Mouse (Mus musculus) granulocyte monocyte progenitor cell, adult 5-6 weeks (primary cell): Measurements from ENCODE around the gene Stxbp3. TPM values are rescaled to one million over a fixed set of nuclear protein-coding genes. Genes with fewer than 3 reads are reported as not detected.
"Not testable (repeated sequence)": the region's sequence is repeated elsewhere in the genome, so short reads cannot be mapped to it uniquely, and the experiment has no call there.

Experiments used
- ATAC-seq: replicated peaks from 2 replicates; pipeline ENCODE4 v1.8.0; 2016; ENCODE audit warnings: mild to moderate bottlenecking, moderate TSS enrichment, inconsistent platforms; ENCODE audit not compliant: poor library complexity, severe bottlenecking
- total RNA-seq, 2 experiments: library from RNA; stranded (forward) in 1 of 2; stranded (reverse) in 1 of 2; fragments of 200-712, 200-1000 nt in 1 of 2; fragments of >200 nt in 1 of 2; fragmentation: Nextera tagmentation in 1 of 2; gene quantifications; 2 replicates each; pipeline ENCODE4 v1.2.3; 2014 to 2017

The Stxbp3 gene
- total RNA-seq (2014; fragmentation: Nextera tagmentation) (23.5 and 28.7 TPM in 2 replicates), total RNA-seq (2017) (21.6 and 26.2 TPM in 2 replicates)

GRCm38 (mm10) chr3:108840000-108840715 is at the start of gene Stxbp3:
Gene Stxbp3 (minus strand): TSS chr3:108840526.
- ATAC-seq, result peak; percentile 98

- ATAC-seq, result no peak
Observed at GRCm38 (mm10) chr3:108889908-108890307, 49.6 kb upstream of the Stxbp3 start, which contains the start of gene Fndc7. Gene Fndc7 (minus strand): TSS chr3:108890008.

- ATAC-seq, result no peak
Observed at GRCm38 (mm10) chr3:108887618-108887975, 47.3 kb upstream of the Stxbp3 start.

- ATAC-seq, result no peak
Observed at GRCm38 (mm10) chr3:108886934-108887617, 46.8 kb upstream of the Stxbp3 start.

DNA sequence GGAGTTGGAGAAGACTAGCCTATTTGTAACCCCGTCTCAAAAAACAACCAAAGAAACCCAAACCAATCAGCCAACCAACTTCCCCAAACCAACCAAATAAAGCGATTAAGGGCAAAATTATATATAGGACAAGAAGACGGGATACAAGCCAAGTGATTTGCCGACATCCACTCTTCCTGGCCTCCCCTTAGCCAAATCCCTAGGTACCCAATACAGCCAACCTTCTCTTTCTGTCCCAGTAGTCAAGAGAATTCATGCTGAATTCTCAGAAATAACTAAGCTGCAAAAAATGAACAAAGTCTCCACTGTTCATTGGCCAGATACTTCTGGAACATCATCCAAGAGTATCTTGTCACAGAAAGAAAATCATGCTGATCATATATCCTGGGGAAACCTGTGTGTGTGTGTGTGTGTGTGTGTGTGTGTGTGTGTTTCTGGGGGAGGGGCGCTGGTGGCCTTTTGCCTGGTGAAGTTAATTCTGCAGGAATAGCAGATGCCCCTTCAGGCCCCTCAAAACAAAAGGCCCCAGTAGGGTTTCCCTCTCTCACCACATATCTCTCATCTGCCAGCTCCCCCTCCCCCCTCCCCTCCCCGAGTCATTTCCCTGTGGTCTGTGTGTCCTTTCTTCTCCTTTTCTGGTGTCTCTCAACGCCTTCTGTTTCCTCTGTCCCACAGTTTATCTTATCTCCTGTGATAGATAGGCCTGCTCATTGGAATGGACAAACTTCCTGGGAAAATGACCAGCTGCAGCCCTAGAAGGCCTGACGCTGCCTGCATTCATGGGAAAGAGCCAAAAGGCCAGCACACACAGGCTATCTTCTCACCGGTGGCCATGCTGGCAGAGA is 45.6 kb upstream of the Stxbp3 start:
- ATAC-seq, result peak; percentile 73

- peak; percentile 59 for ATAC-seq
Observed at GRCm38 (mm10) chr3:108884706-108885289, 44.5 kb upstream of the Stxbp3 start.

GRCm38 (mm10) chr3:108883067-108883466 is 42.7 kb upstream of the Stxbp3 start:
- no peak for ATAC-seq

- not testable (repeated sequence) for ATAC-seq
Observed at GRCm38 (mm10) chr3:108881873-108882272, 41.5 kb upstream of the Stxbp3 start.

DNA sequence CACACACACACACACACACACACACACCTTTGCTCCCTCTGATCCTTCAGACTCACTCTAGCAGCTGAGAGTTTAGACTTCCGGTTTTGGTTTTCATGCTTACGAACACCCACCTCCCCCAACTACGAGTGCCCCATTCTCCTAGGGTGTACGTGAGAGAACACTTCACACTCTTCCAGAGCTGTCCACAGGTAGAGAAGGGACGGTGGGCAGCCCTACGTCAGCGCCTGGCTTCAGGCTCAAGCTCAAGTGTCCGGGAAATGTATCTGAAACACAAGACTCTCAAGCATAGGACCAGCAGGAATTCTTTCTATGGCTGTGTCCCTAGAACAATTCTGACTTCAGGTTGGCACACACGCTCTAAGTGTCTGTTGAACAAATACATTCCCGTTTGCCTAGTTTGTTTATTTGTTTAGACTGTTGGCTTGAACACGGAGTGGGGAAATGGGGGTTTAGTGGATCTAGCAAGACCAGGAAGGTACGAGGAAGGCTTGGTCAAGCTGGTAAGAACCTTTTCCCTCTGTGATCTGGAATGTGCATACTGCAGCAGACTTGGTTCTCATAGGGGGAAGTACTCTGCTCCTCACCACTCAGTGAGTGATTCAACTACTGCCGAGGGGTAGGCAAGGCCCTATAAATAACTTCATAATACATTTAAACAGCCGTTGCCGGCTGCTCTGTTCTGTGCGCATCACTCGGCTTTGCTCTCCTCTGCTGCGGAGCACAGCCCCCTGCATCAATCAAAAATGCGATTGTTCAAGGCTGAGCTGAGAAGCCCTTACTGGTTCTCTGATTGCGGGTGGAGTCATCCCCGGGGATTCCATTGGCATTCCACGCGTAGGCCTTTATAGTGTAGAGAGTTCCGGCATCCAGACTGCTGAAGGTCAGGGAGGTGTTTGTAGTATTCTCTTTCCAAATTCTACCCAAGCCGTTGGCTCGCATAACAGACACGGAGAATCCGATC is 40.5 kb upstream of the Stxbp3 start:
- peak; percentile 47 for ATAC-seq

- ATAC-seq, result no peak
Observed at GRCm38 (mm10) chr3:108879836-108880435, 39.6 kb upstream of the Stxbp3 start.

DNA sequence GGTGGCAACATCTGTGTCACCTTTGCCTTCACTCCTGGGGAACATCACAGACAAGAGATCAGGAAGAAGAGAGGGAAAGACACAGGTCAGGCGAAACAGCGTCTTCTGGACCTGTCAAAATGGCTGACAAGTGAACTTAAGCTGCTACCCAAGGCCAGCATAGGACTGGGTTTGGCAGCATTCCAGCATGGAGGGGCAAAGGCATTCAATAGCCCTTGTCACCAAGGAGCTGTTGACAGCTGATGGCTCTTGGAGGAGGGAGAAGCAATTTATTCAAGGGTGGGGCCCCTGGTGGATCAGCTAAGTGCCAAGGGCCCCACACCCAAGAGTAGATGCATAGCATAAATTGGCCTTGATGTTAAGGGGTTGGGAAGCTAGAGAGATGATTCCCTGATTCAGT is 38.8 kb upstream of the Stxbp3 start:
- ATAC-seq, result no peak

- no peak for ATAC-seq
Observed at GRCm38 (mm10) chr3:108870631-108871030, 30.3 kb upstream of the Stxbp3 start.

- ATAC-seq, result no peak
Observed at GRCm38 (mm10) chr3:108867449-108867848, 27.1 kb upstream of the Stxbp3 start.

DNA sequence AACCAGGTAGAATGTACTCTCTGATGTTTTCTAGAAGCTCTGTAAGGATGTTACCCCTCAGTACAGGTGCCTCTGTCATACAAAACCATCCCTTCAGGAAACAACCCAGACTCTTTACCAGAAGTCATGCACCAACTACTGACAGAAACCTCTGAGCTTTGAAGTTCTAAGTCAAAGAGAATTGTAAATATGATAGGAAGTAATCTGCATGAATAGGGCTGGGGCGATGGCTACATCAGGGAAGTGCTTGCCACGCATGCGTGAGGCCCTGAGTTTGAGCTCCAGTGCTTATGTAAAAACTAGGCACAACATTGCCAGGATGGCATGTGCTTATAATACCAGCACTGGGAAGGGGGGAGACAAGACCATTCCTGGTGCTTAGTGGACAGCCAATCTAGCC is 25.4 kb upstream of the Stxbp3 start:
- no peak for ATAC-seq

DNA sequence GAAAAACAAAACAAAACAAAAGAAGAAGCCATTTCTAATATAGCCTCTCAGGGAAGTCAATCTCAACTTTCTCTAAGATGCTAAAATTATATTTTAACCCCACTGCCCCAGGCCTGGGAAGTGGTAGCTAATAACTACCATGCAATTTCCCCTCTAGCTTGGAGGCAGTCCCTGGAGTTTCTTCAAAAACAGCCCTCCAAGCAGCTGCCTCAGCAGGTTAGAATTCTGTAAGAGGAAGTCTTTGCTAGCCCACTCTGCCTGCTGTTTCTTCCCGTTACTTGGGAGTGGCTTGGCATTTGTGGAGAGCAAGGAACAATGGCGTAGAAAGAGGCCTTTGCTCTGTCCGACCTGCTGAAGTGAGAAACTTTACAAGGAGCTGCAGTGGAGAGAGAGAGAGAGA is 24.8 kb upstream of the Stxbp3 start:
- ATAC-seq, result peak; percentile 79

DNA sequence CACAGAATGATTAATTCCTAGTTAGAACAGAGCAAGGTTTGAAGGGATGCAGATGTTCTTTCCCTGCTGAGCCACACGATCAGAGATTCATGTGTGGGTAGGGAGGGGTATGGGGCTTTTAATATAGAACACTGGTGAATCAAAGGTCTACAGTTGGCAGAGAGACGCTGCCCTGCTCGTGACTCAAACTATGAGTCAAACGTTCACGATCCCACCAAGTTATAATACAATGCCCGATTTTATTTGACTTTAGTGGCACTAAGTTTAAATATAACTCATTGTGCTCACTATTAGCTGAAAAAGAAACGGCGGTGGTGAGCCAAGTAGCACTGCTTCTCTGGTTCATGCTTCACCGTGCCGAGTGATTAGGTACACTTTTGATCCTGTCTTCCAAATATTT is 22.8 kb upstream of the Stxbp3 start:
- no peak for ATAC-seq

DNA sequence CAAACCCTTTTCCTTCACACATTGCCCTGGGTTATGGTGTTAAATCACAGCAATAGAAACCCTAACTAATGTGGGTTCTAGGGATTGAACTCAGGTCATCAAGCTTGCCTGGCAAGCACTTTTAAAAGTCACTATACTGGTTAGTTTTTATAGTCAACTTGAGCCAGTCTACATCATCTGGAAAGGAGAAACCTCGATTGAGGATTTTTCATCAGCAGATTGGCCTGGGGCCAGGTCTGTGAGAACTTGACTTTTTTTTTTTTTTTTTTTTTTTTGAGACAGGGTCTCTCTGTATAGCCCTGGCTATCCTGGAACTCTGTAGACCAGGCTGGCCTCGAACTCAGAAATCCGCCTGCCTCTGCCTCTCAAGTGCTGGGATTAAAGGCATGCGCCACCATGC is 22.0 kb upstream of the Stxbp3 start:
- ATAC-seq, result not testable (repeated sequence)

DNA sequence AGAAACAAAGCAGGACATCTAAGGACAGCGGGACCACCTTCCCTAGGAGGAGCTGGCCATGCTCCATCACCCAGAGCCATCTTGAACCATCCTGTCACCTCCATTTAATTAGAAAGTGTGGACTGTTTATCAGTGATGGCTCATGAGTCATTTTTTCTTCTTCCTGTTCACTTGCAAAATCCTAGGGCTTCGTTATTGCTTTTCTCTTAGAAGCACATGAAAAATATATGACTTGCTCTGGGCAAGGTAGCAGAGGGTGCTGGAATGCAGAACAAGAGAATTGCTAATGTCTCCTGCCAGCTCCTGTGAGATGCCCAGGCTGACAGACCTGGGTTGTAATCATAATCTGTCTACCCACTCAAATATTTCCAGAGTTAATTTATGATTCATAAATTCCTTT is 20.5 kb upstream of the Stxbp3 start:
- ATAC-seq, result no peak

- peak; percentile 27 for ATAC-seq
Observed at GRCm38 (mm10) chr3:108858231-108858770, 18.0 kb upstream of the Stxbp3 start.
